Mouse (Mus musculus): ENCODE results near the gene Misp. TPM values are rescaled to one million over a fixed set of nuclear protein-coding genes. Genes with fewer than 3 reads are reported as not detected.

Gene Misp
- polyA plus RNA-seq, 1 experiment = 0.91 TPM

DNA sequence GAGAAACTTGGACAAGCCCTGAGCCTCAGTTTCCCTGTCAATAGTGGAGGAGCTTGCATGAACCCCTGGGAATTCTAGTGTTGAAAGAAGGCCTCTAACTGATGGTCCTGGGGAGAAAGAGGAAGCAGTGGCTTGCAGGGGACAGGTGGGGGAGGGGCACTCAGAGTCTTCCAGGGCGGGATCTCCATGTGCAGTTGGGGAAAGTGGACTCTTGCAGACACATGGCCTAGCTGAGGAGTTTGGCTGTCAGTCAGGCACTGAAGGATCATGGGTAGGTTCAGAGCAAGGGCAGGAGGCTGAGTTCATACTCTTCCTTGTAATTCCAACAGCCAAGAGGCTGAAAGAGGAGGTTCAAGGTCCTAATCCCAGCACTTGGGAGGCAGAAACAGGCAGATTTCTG is 56.4 kb downstream of the Misp start:
- H3K4me3 ChIP-seq (ENCODE audit: insufficient read depth, low read length) = 0 out of 2 replicates have a peak overlapping the region, but pooled peaks have one; percentile 5
- H3K4me1 ChIP-seq (ENCODE audit: control insufficient read depth, insufficient read depth, low read length) = peaks cover 23% of the 10 kb centered on the region
- H3K27ac ChIP-seq (ENCODE audit: insufficient read depth, low read depth, low read length) = peak overlapping the region; percentile 76
- no peak for TF ChIP-seq CTCF (IDR thresholded peaks at IDR 0.05; ENCODE audit: low read depth, low read length)
- no peak for TF ChIP-seq POLR2A (IDR thresholded peaks at IDR 0.05; ENCODE audit: borderline replicate concordance, low read depth, low read length)

GRCm38 (mm10) chr10:79877757-79878156 is 57.0 kb downstream of the Misp start:
- no peak for TF ChIP-seq CTCF (IDR thresholded peaks at IDR 0.05; ENCODE audit: low read depth, low read length)
- TF ChIP-seq POLR2A (IDR thresholded peaks at IDR 0.05; ENCODE audit: borderline replicate concordance, low read depth, low read length) = no peak
- peak overlapping the region; percentile 76 for H3K27ac ChIP-seq (ENCODE audit: insufficient read depth, low read depth, low read length)
- H3K4me3 ChIP-seq (ENCODE audit: insufficient read depth, low read length) = peak overlapping the region; percentile 30
- peaks cover 24% of the 10 kb centered on the region for H3K4me1 ChIP-seq (ENCODE audit: control insufficient read depth, insufficient read depth, low read length)

GRCm38 (mm10) chr10:79879527-79879926 is 58.7 kb downstream of the Misp start:
- peaks cover 40% of the 10 kb centered on the region for H3K4me1 ChIP-seq (ENCODE audit: control insufficient read depth, insufficient read depth, low read length)
- H3K27ac ChIP-seq (ENCODE audit: insufficient read depth, low read depth, low read length) = no peak overlapping the region
- TF ChIP-seq POLR2A (IDR thresholded peaks at IDR 0.05; ENCODE audit: borderline replicate concordance, low read depth, low read length) (no peak), CTCF (IDR thresholded peaks at IDR 0.05; ENCODE audit: low read depth, low read length) (no peak)
- no peak overlapping the region for H3K4me3 ChIP-seq (ENCODE audit: insufficient read depth, low read length)

Other genes starting within 250 kb of the Misp start
- not detected in 2 replicates for gene Theg, start 233.7 kb upstream of the Misp start, polyA plus RNA-seq (2012; ENCODE audit: insufficient read depth, insufficient read length, missing spikeins)
- gene C2cd4c, start 207.0 kb upstream of the Misp start, polyA plus RNA-seq (2012; ENCODE audit: insufficient read depth, insufficient read length, missing spikeins) = 0.29 TPM in 1 of 2 replicates, not detected in the other
- gene Shc2, start 183.1 kb upstream of the Misp start, polyA plus RNA-seq (2012; ENCODE audit: insufficient read depth, insufficient read length, missing spikeins) = 0.40 and 0.71 TPM in 2 replicates
- not detected in 2 replicates for gene Odf3l2, start 175.3 kb upstream of the Misp start, polyA plus RNA-seq (2012; ENCODE audit: insufficient read depth, insufficient read length, missing spikeins)
- not detected in 2 replicates for gene Madcam1, start 156.4 kb upstream of the Misp start, polyA plus RNA-seq (2012; ENCODE audit: insufficient read depth, insufficient read length, missing spikeins)
- gene Tpgs1, start 151.6 kb upstream of the Misp start, polyA plus RNA-seq (2012; ENCODE audit: insufficient read depth, insufficient read length, missing spikeins) = 32.7 and 36.2 TPM in 2 replicates
- gene Cdc34, start 138.8 kb upstream of the Misp start, polyA plus RNA-seq (2012; ENCODE audit: insufficient read depth, insufficient read length, missing spikeins) = 74.9 and 77.1 TPM in 2 replicates
- 0.84 TPM in 1 of 2 replicates, not detected in the other for gene Gzmm, start 132.0 kb upstream of the Misp start, polyA plus RNA-seq (2012; ENCODE audit: insufficient read depth, insufficient read length, missing spikeins)
- gene Bsg, start 116.5 kb upstream of the Misp start, polyA plus RNA-seq (2012; ENCODE audit: insufficient read depth, insufficient read length, missing spikeins) = 300 and 307 TPM in 2 replicates
- 0.86 and 1.3 TPM in 2 replicates for gene Hcn2, start 104.4 kb upstream of the Misp start, polyA plus RNA-seq (2012; ENCODE audit: insufficient read depth, insufficient read length, missing spikeins)
- gene Polrmt, start 74.4 kb upstream of the Misp start, polyA plus RNA-seq (2012; ENCODE audit: insufficient read depth, insufficient read length, missing spikeins) = 18.8 and 19.8 TPM in 2 replicates
- not detected in 2 replicates for gene Fgf22, start 65.9 kb upstream of the Misp start, polyA plus RNA-seq (2012; ENCODE audit: insufficient read depth, insufficient read length, missing spikeins)
- gene Rnf126, start 54.0 kb upstream of the Misp start, polyA plus RNA-seq (2012; ENCODE audit: insufficient read depth, insufficient read length, missing spikeins) = 23.3 and 27.6 TPM in 2 replicates
- 1.0 and 1.1 TPM in 2 replicates for gene Fstl3, start 43.7 kb upstream of the Misp start, polyA plus RNA-seq (2012; ENCODE audit: insufficient read depth, insufficient read length, missing spikeins)
- gene Prss57, start 30.0 kb upstream of the Misp start, polyA plus RNA-seq (2012; ENCODE audit: insufficient read depth, insufficient read length, missing spikeins) = not detected in 2 replicates
- gene Palm, start 27.4 kb upstream of the Misp start, polyA plus RNA-seq (2012; ENCODE audit: insufficient read depth, insufficient read length, missing spikeins) = 2.9 and 3.4 TPM in 2 replicates
- gene Ptbp1, start 33.4 kb downstream of the Misp start, polyA plus RNA-seq (2012; ENCODE audit: insufficient read depth, insufficient read length, missing spikeins) = 129 and 141 TPM in 2 replicates
- not detected in 2 replicates for gene Prtn3, start 53.5 kb downstream of the Misp start, polyA plus RNA-seq (2012; ENCODE audit: insufficient read depth, insufficient read length, missing spikeins)
- gene Plppr3, start 53.6 kb downstream of the Misp start, polyA plus RNA-seq (2012; ENCODE audit: insufficient read depth, insufficient read length, missing spikeins) = not detected in 2 replicates
- gene Elane, start 65.3 kb downstream of the Misp start, polyA plus RNA-seq (2012; ENCODE audit: insufficient read depth, insufficient read length, missing spikeins) = 0.75 TPM in 1 of 2 replicates, not detected in the other
- gene Cfd, start 69.9 kb downstream of the Misp start, polyA plus RNA-seq (2012; ENCODE audit: insufficient read depth, insufficient read length, missing spikeins) = 1.3 TPM in 1 of 2 replicates, not detected in the other
- 14.6 and 19.3 TPM in 2 replicates for gene Med16, start 87.9 kb downstream of the Misp start, polyA plus RNA-seq (2012; ENCODE audit: insufficient read depth, insufficient read length, missing spikeins)
- not detected in 2 replicates for gene Gm26602, start 89.9 kb downstream of the Misp start, polyA plus RNA-seq (2012; ENCODE audit: insufficient read depth, insufficient read length, missing spikeins)
- gene Kiss1r, start 96.0 kb downstream of the Misp start, polyA plus RNA-seq (2012; ENCODE audit: insufficient read depth, insufficient read length, missing spikeins) = 0.67 and 0.71 TPM in 2 replicates
- 87.2 and 90.4 TPM in 2 replicates for gene R3hdm4, start 100.2 kb downstream of the Misp start, polyA plus RNA-seq (2012; ENCODE audit: insufficient read depth, insufficient read length, missing spikeins)
- 15.4 and 17.8 TPM in 2 replicates for gene Arid3a, start 106.1 kb downstream of the Misp start, polyA plus RNA-seq (2012; ENCODE audit: insufficient read depth, insufficient read length, missing spikeins)
- gene Wdr18, start 139.2 kb downstream of the Misp start, polyA plus RNA-seq (2012; ENCODE audit: insufficient read depth, insufficient read length, missing spikeins) = 32.2 and 35.8 TPM in 2 replicates
- 0.65 and 0.91 TPM in 2 replicates for gene Grin3b, start 149.7 kb downstream of the Misp start, polyA plus RNA-seq (2012; ENCODE audit: insufficient read depth, insufficient read length, missing spikeins)
- gene Tmem259, start 163.3 kb downstream of the Misp start, polyA plus RNA-seq (2012; ENCODE audit: insufficient read depth, insufficient read length, missing spikeins) = 86.5 and 101 TPM in 2 replicates
- gene Cnn2, start 167.6 kb downstream of the Misp start, polyA plus RNA-seq (2012; ENCODE audit: insufficient read depth, insufficient read length, missing spikeins) = 37.5 and 41.5 TPM in 2 replicates
- gene Abca7, start 175.5 kb downstream of the Misp start, polyA plus RNA-seq (2012; ENCODE audit: insufficient read depth, insufficient read length, missing spikeins) = 24.6 and 27.5 TPM in 2 replicates
- gene Arhgap45, start 195.7 kb downstream of the Misp start, polyA plus RNA-seq (2012; ENCODE audit: insufficient read depth, insufficient read length, missing spikeins) = 218 TPM in 2 replicates
- gene Polr2e, start 218.8 kb downstream of the Misp start, polyA plus RNA-seq (2012; ENCODE audit: insufficient read depth, insufficient read length, missing spikeins) = 53.0 and 55.5 TPM in 2 replicates
- 311 and 322 TPM in 2 replicates for gene Gpx4, start 226.2 kb downstream of the Misp start, polyA plus RNA-seq (2012; ENCODE audit: insufficient read depth, insufficient read length, missing spikeins)

Measured in bone marrow macrophage, adult 2 months (primary cell).